In the genomic region with DNA sequence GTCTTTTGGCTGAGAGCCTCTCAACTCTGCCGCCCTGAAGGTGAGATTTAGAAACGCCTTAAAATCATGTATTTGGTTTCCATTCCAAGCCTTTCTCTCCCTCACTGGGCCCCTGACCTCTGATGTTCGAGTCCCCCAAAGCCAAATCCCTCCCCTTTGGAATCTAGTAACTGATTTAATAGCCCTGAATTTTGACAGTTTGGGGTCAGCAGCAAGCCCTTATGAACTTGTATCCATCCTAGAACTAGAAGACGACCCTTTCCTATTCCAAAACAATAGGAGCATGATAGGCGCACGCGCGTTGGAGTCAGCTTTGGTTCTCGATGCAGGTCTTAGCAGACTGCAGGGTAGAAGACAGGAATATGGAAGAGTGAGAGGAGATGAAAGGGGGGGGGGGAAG, we compare ENCODE assay signal across 9 mouse cellular contexts. TPM values are rescaled to one million over a fixed set of nuclear protein-coding genes. Genes with fewer than 3 reads are reported as not detected.
DNase-seq lines count a peak whose midpoint lies in the region; ATAC-seq and TF ChIP-seq lines count a peak whose summit lies in the region.
"Had no signal": no experiment of that assay in that cellular context is flagged by ENCODE, and none has a peak within 500 bp of the region (broad histone marks: within the 10 kb centered on the region; RNA-seq: fewer than 3 reads in every experiment).

No protein-coding gene starts in this region.

- no peak for TF ChIP-seq POLR2A in cerebellum, adult 2 months (IDR thresholded peaks at IDR 0.05; ENCODE audit: borderline replicate concordance, insufficient read depth, low read length)

- H3K4me1 ChIP-seq in cerebellum, adult 2 months (ENCODE audit: control insufficient read depth, insufficient read depth, low read length): peaks cover 9% of the 10 kb centered on the region
- no peaks in the 10 kb centered on the region for H3K4me1 ChIP-seq in forebrain, embryonic 11.5 days (replicated peaks; ENCODE audit: control insufficient read depth, insufficient read depth, low read length)
- peaks cover 13% of the 10 kb centered on the region; the same call in 1 of the 2 replicates for H3K4me1 ChIP-seq in kidney, embryonic 14.5 days (ENCODE audit: control insufficient read depth, insufficient read depth, low read length)

- peak overlapping the region; percentile 69 for H3K4me2 ChIP-seq in forebrain, embryonic 11.5 days (ENCODE audit: low read depth, low read length, severe bottlenecking)
- H3K4me2 ChIP-seq in kidney, embryonic 14.5 days (replicated peaks; ENCODE audit: low read depth, low read length): peak overlapping the region; percentile 59

- no peaks in the 10 kb centered on the region; the same call in 1 of the 2 replicates for H3K36me3 ChIP-seq in forebrain, embryonic 11.5 days (ENCODE audit: control insufficient read depth, insufficient read depth, low read length)
- H3K36me3 ChIP-seq in kidney, embryonic 14.5 days (ENCODE audit: control insufficient read depth, insufficient read depth, low read length): no peaks in the 10 kb centered on the region

- peak overlapping the region; percentile 89 for H3K4me3 ChIP-seq in cerebellum, adult 2 months (replicated peaks; ENCODE audit: insufficient read depth, low read depth, low read length)
- H3K4me3 ChIP-seq in forebrain, embryonic 11.5 days (ENCODE audit: low read depth, low read length): peak overlapping the region; percentile 29
- H3K4me3 ChIP-seq in kidney, embryonic 14.5 days (ENCODE audit: low read length): peak overlapping the region; percentile 44

- H3K9ac ChIP-seq in forebrain, embryonic 11.5 days (ENCODE audit: low read length): peak overlapping the region; percentile 54; the same call in 1 of the 2 replicates
- H3K9ac ChIP-seq in kidney, embryonic 14.5 days (ENCODE audit: low read depth, low read length): peak overlapping the region; percentile 37; the same call in 1 of the 2 replicates

- DNase-seq in cerebellum, adult 2 months: no peak
- DNase-seq in NIH3T3 (ENCODE audit: low read depth): peak; percentile 77
- peak; percentile 63 for DNase-seq in forebrain, embryonic 11.5 days (ENCODE audit: low spot score)
- peak; percentile 54 for DNase-seq in lung, postnatal 25 days (ENCODE audit: low spot score)
- DNase-seq in layer of hippocampus, adult 9-11 months: no peak

- TF ChIP-seq CTCF in cerebellum, adult 2 months (IDR thresholded peaks at IDR 0.05; ENCODE audit: borderline replicate concordance, insufficient read depth, low read depth, low read length): no peak

- H3K9me3 ChIP-seq in forebrain, embryonic 11.5 days (ENCODE audit: control insufficient read depth, low read length): no peaks in the 10 kb centered on the region
- H3K9me3 ChIP-seq in kidney, embryonic 14.5 days (ENCODE audit: control insufficient read depth, low read length): no peaks in the 10 kb centered on the region

- no peak overlapping the region for H3K27ac ChIP-seq in cerebellum, adult 2 months (ENCODE audit: insufficient read depth, low read length)
- H3K27ac ChIP-seq in forebrain, embryonic 11.5 days (ENCODE audit: low read depth, low read length): peak overlapping the region; percentile 61; the same call in 1 of the 2 replicates
- H3K27ac ChIP-seq in kidney, embryonic 14.5 days (ENCODE audit: low read depth, low read length): peak overlapping the region; percentile 75; the same call in 1 of the 2 replicates

- ATAC-seq in cerebellum, adult (ENCODE audit: insufficient number of reproducible peaks, low FRiP score, low TSS enrichment): no peak
- peak; percentile 56 for ATAC-seq in forebrain, embryonic 11.5 days (replicated peaks; ENCODE audit: low FRiP score)
- peak; percentile 56 for ATAC-seq in kidney, embryonic 14.5 days (ENCODE audit: low FRiP score, low TSS enrichment)
- no peak for ATAC-seq in inflammation-experienced regulatory T-cells, adult 6 months

- WGBS in cerebellum, adult 2 months: 2% methylated on average over 9 of the region's 9 CpGs
- WGBS in forebrain, embryonic 11.5 days: 3% methylated on average over 9 of the region's 9 CpGs
- 3% methylated on average over 9 of the region's 9 CpGs for WGBS in kidney, embryonic 14.5 days

- H3K27me3 ChIP-seq in cerebellum, adult 2 months (ENCODE audit: control insufficient read depth, insufficient read depth, low read length): no peaks in the 10 kb centered on the region
- no peaks in the 10 kb centered on the region for H3K27me3 ChIP-seq in forebrain, embryonic 11.5 days (ENCODE audit: control insufficient read depth, insufficient read depth, low read length)
- H3K27me3 ChIP-seq in kidney, embryonic 14.5 days (ENCODE audit: control insufficient read depth, insufficient read depth, low read length): no peaks in the 10 kb centered on the region
- H3K27me3 ChIP-seq: CH12.LX had no signal

RNA-seq across cellular contexts. Expression of a gene that starts 58.9 kb away (rescaled TPM):
- polyA plus RNA-seq in cerebellum, adult 2 months (2012; rRNA removed): 16.2 and 17.5 TPM in 2 replicates
- polyA plus RNA-seq in forebrain, embryonic 11.5 days (2014; fragmentation: Nextera tagmentation; extraction: Ambion mirVana): 40.3 and 46.2 TPM in 2 replicates
- polyA plus RNA-seq in kidney, embryonic 14.5 days (2014; fragmentation: Nextera tagmentation; extraction: Ambion mirVana): 33.2 and 40.2 TPM in 2 replicates
- polyA plus RNA-seq in inflammation-experienced regulatory T-cells, adult 6 months (2017; shearing (Covaris generic)): 10 to 100 TPM in 2 of 3 experiments, 1 to 10 TPM in 1; 3.8 to 13.2 (median 12.0) TPM

Comparison
In these comparisons a context has a peak if more than half of its experiments do, and no peak if none do; other contexts are left out.
1. DNase-seq: peak in NIH3T3 (single experiment), forebrain, embryonic 11.5 days (single experiment) and lung, postnatal 25 days (single experiment); none in cerebellum, adult 2 months (0 of 2) and layer of hippocampus, adult 9-11 months (single experiment).
2. H3K4me3 ChIP-seq: peak in every context shown above with its lines; median percentile 89 in cerebellum, adult 2 months; 44 in kidney, embryonic 14.5 days; 29 in forebrain, embryonic 11.5 days.
3. ATAC-seq: peak in forebrain, embryonic 11.5 days (single experiment) and kidney, embryonic 14.5 days (single experiment); none in cerebellum, adult (single experiment) and inflammation-experienced regulatory T-cells, adult 6 months (single experiment).